9 mouse cellular contexts compared by ENCODE assay signal in the genomic region with DNA sequence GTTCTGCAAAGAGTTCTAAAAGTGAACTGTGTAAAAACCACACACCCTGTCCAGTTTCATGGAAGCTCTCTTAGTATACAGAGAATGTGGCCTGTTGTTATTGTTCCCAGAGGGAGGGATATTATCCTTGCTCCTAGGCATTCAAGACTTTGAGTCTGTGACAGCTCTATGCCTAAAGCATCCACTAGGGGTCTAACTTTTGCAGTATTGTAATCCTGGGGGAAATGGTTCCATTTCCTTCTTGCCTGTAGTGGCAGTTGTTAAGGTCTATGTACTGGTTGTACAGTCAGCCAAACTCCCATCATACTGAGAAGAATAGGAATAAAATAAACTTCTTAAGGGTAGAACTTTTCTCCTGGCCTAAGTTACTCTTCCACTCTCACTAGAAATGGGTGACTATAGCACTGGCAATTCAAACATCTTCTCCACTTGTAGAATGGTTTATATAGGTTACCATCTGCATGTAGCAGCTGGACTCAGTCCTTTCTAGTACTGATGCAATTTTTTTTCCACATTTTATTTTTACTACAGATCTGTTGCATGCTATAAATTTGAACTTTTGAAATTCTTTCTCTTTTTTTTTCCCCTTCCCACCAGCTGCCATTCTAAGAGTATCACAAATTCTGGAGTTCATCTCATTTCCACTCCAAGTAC. TPM values are rescaled to one million over a fixed set of nuclear protein-coding genes. Genes with fewer than 3 reads are reported as not detected.
A peak's percentile ranks its signal among the peaks of the same experiment; 100 is the strongest.
DNase-seq lines count a peak whose midpoint lies in the region; ATAC-seq lines count a peak whose summit lies in the region.
"Had no signal": no experiment of that assay in that cellular context is flagged by ENCODE, and none has a peak within 500 bp of the region (broad histone marks: within the 10 kb centered on the region; RNA-seq: fewer than 3 reads in every experiment).

No protein-coding gene starts in this region.

- no peak overlapping the region for H3K4me3 ChIP-seq in hindbrain, embryonic 11.5 days (ENCODE audit: low read depth, low read length)
- H3K4me3 ChIP-seq in hindbrain, embryonic 12.5 days = no peak overlapping the region
- no peak overlapping the region for H3K4me3 ChIP-seq in hindbrain, embryonic 14.5 days (replicated peaks; ENCODE audit: low read length)
- H3K4me3 ChIP-seq: limb, embryonic 12.5 days had no signal

- H3K4me2 ChIP-seq in hindbrain, embryonic 11.5 days (replicated peaks; ENCODE audit: low read depth, low read length) = no peak overlapping the region
- H3K4me2 ChIP-seq in hindbrain, embryonic 12.5 days (replicated peaks) = no peak overlapping the region
- no peak overlapping the region for H3K4me2 ChIP-seq in hindbrain, embryonic 14.5 days (replicated peaks)
- H3K4me2 ChIP-seq: limb, embryonic 12.5 days had no signal

- 0 out of 2 replicates have a peak, but pooled peaks have one; percentile 51 for ATAC-seq in hindbrain, embryonic 11.5 days (ENCODE audit: low FRiP score)
- no peak for ATAC-seq in hindbrain, embryonic 12.5 days (ENCODE audit: low FRiP score)
- ATAC-seq in hindbrain, embryonic 14.5 days (ENCODE audit: low FRiP score) = no peak

- peak; percentile 29 for DNase-seq in hindbrain, embryonic 11.5 days (ENCODE audit: low spot score)
- DNase-seq in CD4-positive, CD25-positive, alpha-beta regulatory T cell, adult 2 months (ENCODE audit: low read depth, low spot score) = peak; percentile 53
- DNase-seq in R1 (ENCODE audit: low read depth, low spot score) = peak; percentile 67
- peak; percentile 7 to 53 for DNase-seq in heart, postnatal 14 days
- DNase-seq in testis, postnatal 14 days (ENCODE audit: low spot score) = no peak
- no peak for DNase-seq in right cerebral cortex, postnatal 10 days (ENCODE audit: low spot score in 2 of 2)
- no peak for DNase-seq in hindbrain, embryonic 14.5 days (ENCODE audit: low spot score)

- H3K27me3 ChIP-seq in hindbrain, embryonic 11.5 days (ENCODE audit: control insufficient read depth, insufficient read depth, low read length) = no peaks in the 10 kb centered on the region
- no peaks in the 10 kb centered on the region for H3K27me3 ChIP-seq in hindbrain, embryonic 12.5 days
- no peaks in the 10 kb centered on the region for H3K27me3 ChIP-seq in hindbrain, embryonic 14.5 days (ENCODE audit: control insufficient read depth, insufficient read depth, low read length)
- H3K27me3 ChIP-seq: limb, embryonic 12.5 days had no signal

- H3K36me3 ChIP-seq in hindbrain, embryonic 11.5 days (ENCODE audit: control insufficient read depth, insufficient read depth, low read length) = no peaks in the 10 kb centered on the region
- no peaks in the 10 kb centered on the region for H3K36me3 ChIP-seq in hindbrain, embryonic 12.5 days
- no peaks in the 10 kb centered on the region for H3K36me3 ChIP-seq in hindbrain, embryonic 14.5 days (replicated peaks; ENCODE audit: control insufficient read depth, insufficient read depth)
- H3K36me3 ChIP-seq: limb, embryonic 12.5 days had no signal

- no peak overlapping the region for H3K9ac ChIP-seq in hindbrain, embryonic 11.5 days (ENCODE audit: low read depth, low read length)
- H3K9ac ChIP-seq in hindbrain, embryonic 12.5 days = no peak overlapping the region
- H3K9ac ChIP-seq in hindbrain, embryonic 14.5 days = no peak overlapping the region
- H3K9ac ChIP-seq: limb, embryonic 12.5 days had no signal

- intact Hi-C loops in heart, postnatal 14 days (cut with DNase I) = no loop called here

- H3K27ac ChIP-seq in hindbrain, embryonic 11.5 days (ENCODE audit: low read depth, low read length) = no peak overlapping the region
- no peak overlapping the region for H3K27ac ChIP-seq in hindbrain, embryonic 12.5 days
- no peak overlapping the region for H3K27ac ChIP-seq in hindbrain, embryonic 14.5 days
- H3K27ac ChIP-seq: limb, embryonic 12.5 days had no signal

- no peaks in the 10 kb centered on the region for H3K9me3 ChIP-seq in hindbrain, embryonic 11.5 days (ENCODE audit: control insufficient read depth, low read length)
- no peaks in the 10 kb centered on the region for H3K9me3 ChIP-seq in hindbrain, embryonic 12.5 days (replicated peaks)
- H3K9me3 ChIP-seq in hindbrain, embryonic 14.5 days (ENCODE audit: control insufficient read depth, low read length) = no peaks in the 10 kb centered on the region
- H3K9me3 ChIP-seq: limb, embryonic 12.5 days had no signal

- H3K4me1 ChIP-seq in hindbrain, embryonic 11.5 days (replicated peaks; ENCODE audit: control insufficient read depth, insufficient read depth, low read length) = no peaks in the 10 kb centered on the region
- H3K4me1 ChIP-seq in hindbrain, embryonic 12.5 days = no peaks in the 10 kb centered on the region
- no peaks in the 10 kb centered on the region for H3K4me1 ChIP-seq in hindbrain, embryonic 14.5 days (replicated peaks; ENCODE audit: control insufficient read depth, insufficient read depth, low read length)
- H3K4me1 ChIP-seq: limb, embryonic 12.5 days had no signal

RNA-seq across cellular contexts. Expression of gene Dpt, which starts 51.4 kb away (rescaled TPM):
- polyA plus RNA-seq in hindbrain, embryonic 11.5 days (2014; fragmentation: Nextera tagmentation; extraction: Ambion mirVana) = 0.12 and 0.14 TPM in 2 replicates
- 0.28 and 0.78 TPM in 2 replicates for polyA plus RNA-seq in hindbrain, embryonic 12.5 days (2016; fragmentation: Nextera tagmentation; extraction: Ambion mirVana)
- total RNA-seq in heart, postnatal 14 days (2021) = 100 to 1,000 TPM; 149 to 156 TPM
- polyA plus RNA-seq in hindbrain, embryonic 14.5 days (2014; fragmentation: Nextera tagmentation; extraction: Ambion mirVana) = 0.55 and 0.70 TPM in 2 replicates

Comparison
In these comparisons a context has a peak if more than half of its experiments do, and no peak if none do; other contexts are left out.
1. DNase-seq: peak in hindbrain, embryonic 11.5 days (single experiment), CD4-positive, CD25-positive, alpha-beta regulatory T cell, adult 2 months (single experiment), R1 (single experiment) and heart, postnatal 14 days (2 of 2); none in testis, postnatal 14 days (single experiment), right cerebral cortex, postnatal 10 days (0 of 2) and hindbrain, embryonic 14.5 days (single experiment).